Mouse (Mus musculus): ENCODE measurements around the gene Zgpat. TPM values are rescaled to one million over a fixed set of nuclear protein-coding genes. Genes with fewer than 3 reads are reported as not detected.

Zgpat gene
- polyA plus RNA-seq, 1 experiment from 2014 or later: 30.1 TPM

Other genes starting within 250 kb of the Zgpat start
- gene Kcnq2, start 229.6 kb upstream of the Zgpat start, polyA plus RNA-seq (2014; fragmentation: Nextera tagmentation; extraction: Ambion mirVana): 2.1 and 2.6 TPM in 2 replicates
- gene Eef1a2, start 207.9 kb upstream of the Zgpat start, polyA plus RNA-seq (2014; fragmentation: Nextera tagmentation; extraction: Ambion mirVana): 0.76 and 1.0 TPM in 2 replicates
- 269 and 288 TPM in 2 replicates for gene Ppdpf, start 177.7 kb upstream of the Zgpat start, polyA plus RNA-seq (2014; fragmentation: Nextera tagmentation; extraction: Ambion mirVana)
- 0.10 and 0.19 TPM in 2 replicates for gene Ptk6, start 162.1 kb upstream of the Zgpat start, polyA plus RNA-seq (2014; fragmentation: Nextera tagmentation; extraction: Ambion mirVana)
- gene Srms, start 151.7 kb upstream of the Zgpat start, polyA plus RNA-seq (2014; fragmentation: Nextera tagmentation; extraction: Ambion mirVana): 0.08 and 0.22 TPM in 2 replicates
- gene Fndc11, start 144.9 kb upstream of the Zgpat start, polyA plus RNA-seq (2014; fragmentation: Nextera tagmentation; extraction: Ambion mirVana): 0.18 TPM in 1 of 2 replicates, not detected in the other
- 1.3 TPM in 2 replicates for gene Helz2, start 122.9 kb upstream of the Zgpat start, polyA plus RNA-seq (2014; fragmentation: Nextera tagmentation; extraction: Ambion mirVana)
- 13.5 and 15.9 TPM in 2 replicates for gene Gmeb2, start 76.9 kb upstream of the Zgpat start, polyA plus RNA-seq (2014; fragmentation: Nextera tagmentation; extraction: Ambion mirVana)
- gene Stmn3, start 50.4 kb upstream of the Zgpat start, polyA plus RNA-seq (2014; fragmentation: Nextera tagmentation; extraction: Ambion mirVana): 69.4 and 72.7 TPM in 2 replicates
- 37.1 and 48.8 TPM in 2 replicates for gene Rtel1, start 45.2 kb upstream of the Zgpat start, polyA plus RNA-seq (2014; fragmentation: Nextera tagmentation; extraction: Ambion mirVana)
- gene Arfrp1, start 476 bp downstream of the Zgpat start, polyA plus RNA-seq (2014; fragmentation: Nextera tagmentation; extraction: Ambion mirVana): 43.7 and 48.1 TPM in 2 replicates
- gene Lime1, start 15.2 kb downstream of the Zgpat start, polyA plus RNA-seq (2014; fragmentation: Nextera tagmentation; extraction: Ambion mirVana): 17.4 and 18.4 TPM in 2 replicates
- gene Zbtb46, start 94.5 kb downstream of the Zgpat start, polyA plus RNA-seq (2014; fragmentation: Nextera tagmentation; extraction: Ambion mirVana): 5.7 and 5.9 TPM in 2 replicates
- gene Abhd16b, start 128.3 kb downstream of the Zgpat start, polyA plus RNA-seq (2014; fragmentation: Nextera tagmentation; extraction: Ambion mirVana): 0.21 and 0.22 TPM in 2 replicates
- 159 and 164 TPM in 2 replicates for gene Tpd52l2, start 132.2 kb downstream of the Zgpat start, polyA plus RNA-seq (2014; fragmentation: Nextera tagmentation; extraction: Ambion mirVana)
- 80.4 and 84.2 TPM in 2 replicates for gene Dnajc5, start 155.6 kb downstream of the Zgpat start, polyA plus RNA-seq (2014; fragmentation: Nextera tagmentation; extraction: Ambion mirVana)
- 45.2 and 49.3 TPM in 2 replicates for gene Uckl1, start 220.0 kb downstream of the Zgpat start, polyA plus RNA-seq (2014; fragmentation: Nextera tagmentation; extraction: Ambion mirVana)
- 57.4 and 61.7 TPM in 2 replicates for gene Prpf6, start 226.9 kb downstream of the Zgpat start, polyA plus RNA-seq (2014; fragmentation: Nextera tagmentation; extraction: Ambion mirVana)
- gene Zfp512b, start 227.9 kb downstream of the Zgpat start, polyA plus RNA-seq (2014; fragmentation: Nextera tagmentation; extraction: Ambion mirVana): 42.0 and 46.5 TPM in 2 replicates
- 13.1 and 13.2 TPM in 2 replicates for gene Samd10, start 234.3 kb downstream of the Zgpat start, polyA plus RNA-seq (2014; fragmentation: Nextera tagmentation; extraction: Ambion mirVana)

Measured in embryonic facial prominence, embryonic 14.5 days (tissue).